Comparison of ENCODE assay signal across 23 mouse cellular contexts in the genomic region with DNA sequence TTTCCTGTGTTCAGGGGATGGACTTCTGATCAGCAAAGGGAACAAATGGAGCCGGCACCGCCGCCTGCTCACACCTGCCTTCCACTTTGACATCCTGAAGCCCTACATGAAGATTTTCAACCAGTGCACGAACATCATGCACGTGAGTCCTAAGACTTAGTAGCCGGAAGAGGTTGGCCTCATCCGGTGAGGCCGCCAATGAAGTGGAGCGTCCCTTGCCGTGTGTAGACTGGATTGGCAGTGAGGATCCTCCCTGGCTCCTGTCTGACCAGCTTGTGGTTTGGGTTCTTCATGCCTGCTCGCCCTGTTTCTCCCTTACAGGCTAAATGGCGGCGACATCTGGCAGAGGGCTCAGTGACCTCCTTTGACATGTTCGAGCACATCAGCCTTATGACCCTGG. TPM values are rescaled to one million over a fixed set of nuclear protein-coding genes. Genes with fewer than 3 reads are reported as not detected.
"Had no signal": no experiment of that assay in that cellular context is flagged by ENCODE, and none has a peak within 500 bp of the region (broad histone marks: within the 10 kb centered on the region; RNA-seq: fewer than 3 reads in every experiment).

No protein-coding gene starts in this region.

- H3K27ac ChIP-seq: kidney, embryonic 15.5 days; left cerebral cortex, adult 2 months; limb, embryonic 13.5 days; liver, embryonic 14.5 days; macrophage; midbrain, embryonic 12.5 days; midbrain, embryonic 15.5 days; neural tube, embryonic 12.5 days; neural tube, embryonic 15.5 days had no signal

- H3K9ac ChIP-seq: kidney, embryonic 15.5 days; limb, embryonic 13.5 days; liver, embryonic 14.5 days; liver, postnatal 0 days; lung, embryonic 14.5 days; midbrain, embryonic 12.5 days; midbrain, embryonic 15.5 days; neural tube, embryonic 12.5 days; neural tube, embryonic 15.5 days had no signal

- H3K9me3 ChIP-seq: kidney, embryonic 15.5 days; limb, embryonic 13.5 days; midbrain, embryonic 12.5 days; midbrain, embryonic 15.5 days; neural tube, embryonic 12.5 days; neural tube, embryonic 15.5 days had no signal

- H3K36me3 ChIP-seq: kidney, embryonic 15.5 days; limb, embryonic 13.5 days; midbrain, embryonic 12.5 days; midbrain, embryonic 15.5 days; neural tube, embryonic 12.5 days; neural tube, embryonic 15.5 days had no signal

- H3K4me2 ChIP-seq: kidney, embryonic 15.5 days; limb, embryonic 13.5 days; liver, embryonic 11.5 days; lung, embryonic 14.5 days; midbrain, embryonic 12.5 days; midbrain, embryonic 15.5 days; neural tube, embryonic 12.5 days; neural tube, embryonic 15.5 days had no signal

- ATAC-seq: liver, postnatal 0 days; lung, postnatal 0 days; midbrain, embryonic 15.5 days had no signal

- DNase-seq: kidney, adult 8-10 months; kidney, postnatal 10 days; kidney, postnatal 36 days; layer of hippocampus, postnatal 36 days; left cerebral cortex, postnatal 4 days; liver, postnatal 0 days; lung, embryonic 14.5 days; thymus, postnatal 25 days had no signal

- H3K4me3 ChIP-seq: kidney, embryonic 15.5 days; left cerebral cortex, adult 2 months; limb, embryonic 13.5 days; midbrain, embryonic 12.5 days; midbrain, embryonic 15.5 days; neural tube, embryonic 12.5 days; neural tube, embryonic 15.5 days had no signal

RNA-seq across cellular contexts. Expression of a gene that starts 29.2 kb away (rescaled TPM):
- total RNA-seq: layer of hippocampus, adult 8-10 months; layer of hippocampus, postnatal 10 days; layer of hippocampus, postnatal 36 days; left cerebral cortex, adult 2 months; megakaryocyte, adult 5-6 weeks had no signal

RNA-seq across cellular contexts. Expression of a gene that starts 57.8 kb away (rescaled TPM):
- total RNA-seq: layer of hippocampus, adult 8-10 months; layer of hippocampus, postnatal 10 days; layer of hippocampus, postnatal 36 days; left cerebral cortex, adult 2 months; left cerebral cortex, postnatal 10 days; left cerebral cortex, postnatal 4 days had no signal
- polyA plus RNA-seq: kidney, embryonic 15.5 days; macrophage; midbrain, embryonic 12.5 days; midbrain, embryonic 15.5 days; neural tube, embryonic 12.5 days; neural tube, embryonic 15.5 days had no signal
